Mouse (Mus musculus): Measurements from ENCODE around the gene Stk19.

Gene Stk19

DNA sequence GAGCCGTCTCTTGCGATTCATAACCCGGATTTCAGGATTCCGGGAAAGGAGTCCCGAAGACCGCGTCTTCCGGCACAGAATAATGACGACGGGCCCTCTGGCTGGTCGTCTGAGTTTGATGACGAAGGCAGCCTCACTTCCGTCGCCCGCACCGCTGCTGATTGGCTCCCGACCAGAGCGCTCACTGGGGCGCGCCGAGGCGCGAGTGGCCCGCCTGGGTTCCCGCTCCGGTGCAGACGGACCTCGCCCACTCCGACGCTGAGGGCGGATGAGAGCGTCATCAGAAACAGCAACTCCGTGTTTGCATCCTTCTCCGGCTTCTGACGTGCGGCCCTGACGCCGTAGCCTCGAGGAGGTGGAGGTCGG, at the start of gene Stk19, which contains the start of gene Dxo:
Stk19 (minus strand) TSS at position 90 of the 366 bp plus-strand sequence.
Dxo (plus strand) TSS at position 164 of the 366 bp plus-strand sequence.
- peak; percentile 97 for DNase-seq

- DNase-seq = no peak
Measured at GRCm38 (mm10) chr17:34885615-34886014, 48.9 kb upstream of the Stk19 start.

DNA sequence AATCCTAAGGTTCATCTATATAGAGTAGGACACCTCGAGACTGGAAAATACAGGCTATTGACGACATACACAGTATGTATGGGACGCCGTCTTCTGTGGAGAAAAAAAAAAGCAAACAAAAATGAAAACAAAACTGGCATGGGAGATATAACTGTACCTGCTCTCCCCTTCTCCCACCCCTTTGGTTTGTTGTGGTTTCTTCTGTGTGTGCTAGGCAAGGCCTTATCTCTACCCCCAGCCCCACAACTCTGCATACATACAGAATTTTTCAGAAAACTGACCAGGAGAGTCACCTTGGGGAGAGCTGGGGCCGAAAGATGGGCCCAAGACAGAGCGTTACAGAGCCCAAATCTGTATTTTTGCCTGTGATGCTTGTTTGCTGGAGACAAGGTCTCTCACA, 48.0 kb upstream of the Stk19 start:
- DNase-seq = no peak

DNA sequence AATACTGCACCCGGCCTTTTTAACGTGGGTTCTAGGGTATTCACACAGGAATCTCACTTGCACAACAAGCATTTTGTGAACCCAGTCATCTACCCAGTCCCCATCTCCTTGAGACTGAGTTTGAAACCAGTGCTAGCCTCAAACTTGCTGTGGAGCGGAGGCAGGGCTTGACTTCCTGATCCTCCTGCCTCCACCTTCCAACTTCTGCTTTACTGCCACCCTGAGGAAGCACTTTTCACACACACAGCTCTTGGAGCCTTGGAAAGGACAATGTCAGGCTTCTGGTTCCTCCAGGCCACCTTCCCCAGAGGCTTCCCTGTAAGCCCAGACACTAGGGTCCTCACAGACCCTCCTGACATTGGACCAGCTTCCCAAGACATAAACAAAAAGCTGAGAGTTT, 46.6 kb upstream of the Stk19 start:
- no peak for DNase-seq

- DNase-seq = no peak
Measured at GRCm38 (mm10) chr17:34881683-34882310, 45.1 kb upstream of the Stk19 start, which contains the start of gene Gm20547. Gene Gm20547, minus strand, starts transcription at chr17:34882042.

DNA sequence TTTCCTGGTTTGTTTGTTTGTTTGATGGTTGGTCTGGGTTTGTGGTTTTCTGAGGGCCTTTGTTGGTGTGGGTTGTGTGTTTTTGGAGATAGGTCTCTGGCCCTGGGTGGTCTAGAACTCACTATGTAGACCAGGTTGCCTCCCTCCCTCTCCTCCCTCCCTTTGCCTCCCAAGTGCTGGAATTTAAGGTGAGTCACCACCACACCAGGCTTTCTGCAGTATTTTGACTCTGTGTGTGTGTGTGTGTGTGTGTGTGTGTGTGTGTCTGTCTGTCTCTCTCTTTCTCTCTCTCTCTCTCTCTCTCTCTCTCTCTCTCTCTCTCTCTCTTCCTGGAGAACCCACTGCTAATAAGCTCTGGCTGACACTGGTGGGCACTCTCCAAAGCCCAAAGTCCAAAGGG, 44.4 kb upstream of the Stk19 start:
- DNase-seq = no peak

DNA sequence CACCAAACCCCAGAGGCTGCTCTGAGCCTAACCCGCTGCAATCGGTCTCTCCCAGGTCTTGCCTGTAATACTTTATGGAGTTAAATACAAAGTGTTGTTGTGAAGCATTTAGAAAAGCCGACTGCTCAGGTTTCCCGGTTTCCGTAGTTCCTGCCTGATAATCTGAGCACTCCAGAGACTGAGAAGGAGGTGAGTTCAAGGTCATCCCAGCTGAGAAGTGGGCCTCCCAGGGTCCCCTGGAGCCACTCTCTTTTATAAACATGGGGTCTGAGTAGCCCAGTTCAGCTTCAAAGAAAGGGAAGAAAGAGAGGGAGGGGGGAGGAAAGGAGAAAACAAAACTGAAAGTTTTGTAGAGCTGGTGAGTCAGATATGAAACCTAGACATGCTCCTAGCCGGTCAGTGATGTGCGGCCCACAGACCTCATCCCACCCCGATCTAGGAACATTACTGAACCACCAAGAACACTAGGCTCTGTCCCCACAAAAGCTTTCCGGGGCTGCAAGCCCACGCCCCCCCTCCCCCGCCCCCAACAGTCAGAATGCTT, 42.7 kb upstream of the Stk19 start, which contains the start of gene Zbtb12:
Zbtb12 (plus strand) TSS at position 148 of the 544 bp plus-strand sequence.
- DNase-seq = no peak

DNA sequence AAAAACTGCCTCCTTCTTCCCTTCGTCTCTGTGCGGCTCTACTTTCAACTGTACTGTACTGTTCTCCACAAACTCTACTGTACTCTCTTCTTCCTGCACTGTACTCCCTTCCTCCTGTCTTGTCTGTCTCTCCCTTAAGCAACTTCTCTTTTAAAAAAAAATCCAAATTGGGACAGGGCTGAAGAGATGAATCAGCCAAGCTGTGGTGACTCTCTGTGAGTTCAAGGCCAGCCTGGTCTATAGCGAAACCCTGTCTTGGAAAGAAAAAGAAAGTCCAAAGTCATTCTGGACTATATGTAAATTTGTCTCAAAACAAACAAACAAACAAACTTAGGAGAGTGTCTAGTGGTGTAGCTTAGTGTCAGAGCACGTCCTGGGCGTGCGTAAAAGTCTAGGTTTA, 37.6 kb upstream of the Stk19 start:
- no peak for DNase-seq

DNA sequence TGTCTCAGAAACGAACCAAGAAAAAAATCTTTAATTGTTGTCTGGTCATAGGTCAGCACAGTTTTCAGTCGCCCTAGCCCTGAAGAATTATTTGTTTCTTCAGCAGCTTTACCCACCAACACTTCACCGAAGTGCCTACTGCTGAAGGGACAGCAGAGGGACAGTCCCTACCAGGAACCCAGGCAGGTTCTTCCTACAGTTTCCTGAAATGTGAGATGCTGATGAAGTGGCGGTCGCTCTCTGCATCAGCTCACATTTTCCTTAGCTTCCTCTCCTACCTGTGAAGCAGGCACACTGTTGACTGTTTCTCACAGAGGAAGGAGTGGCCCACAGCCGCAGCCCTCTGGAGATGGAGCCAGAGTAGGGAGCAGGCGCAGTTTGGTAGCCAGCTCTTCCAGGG, 29.2 kb upstream of the Stk19 start:
- no peak for DNase-seq

- no peak for DNase-seq
Measured at GRCm38 (mm10) chr17:34862416-34863081, 25.8 kb upstream of the Stk19 start, which contains the start of gene Cfb. Gene Cfb, minus strand, starts transcription at chr17:34862518.

DNA sequence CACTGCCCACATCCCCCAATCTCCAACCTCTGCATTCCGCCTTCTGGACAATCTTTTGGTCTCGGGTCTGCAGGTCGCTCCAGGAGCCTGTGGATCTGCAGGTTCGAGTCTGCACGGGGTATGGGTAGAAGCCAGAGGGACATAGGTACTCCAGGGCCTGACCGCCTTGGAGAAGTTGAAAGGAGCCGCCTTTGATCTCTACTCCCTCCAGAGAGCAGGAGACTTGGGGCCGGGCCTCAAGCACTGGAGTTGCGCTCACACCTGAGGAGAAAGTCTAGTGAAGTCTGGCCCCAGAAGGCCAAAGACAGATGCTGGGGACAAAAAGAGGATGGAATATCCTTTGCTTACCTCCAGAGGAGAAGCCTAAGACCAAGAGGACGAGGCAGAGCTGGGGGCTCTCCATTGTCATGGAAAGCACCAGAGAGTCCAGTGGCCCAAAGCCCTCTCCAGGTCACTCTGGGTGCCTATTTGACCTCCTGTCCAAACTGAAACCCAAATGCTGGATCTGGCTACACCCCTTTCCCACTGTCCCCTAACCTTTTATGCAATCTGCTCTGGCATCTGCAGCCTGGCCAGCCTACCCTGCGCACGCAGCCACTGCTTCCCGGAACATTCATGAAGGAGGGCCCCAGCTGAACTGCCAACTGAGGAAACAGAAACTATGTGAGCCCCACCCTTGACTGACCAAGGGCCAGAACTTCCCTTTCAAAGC, 25.1 kb upstream of the Stk19 start:
- DNase-seq = no peak

- no peak for DNase-seq
Measured at GRCm38 (mm10) chr17:34860514-34860913, 23.8 kb upstream of the Stk19 start.

GRCm38 (mm10) chr17:34858670-34859069, 21.9 kb upstream of the Stk19 start:
- no peak for DNase-seq

DNA sequence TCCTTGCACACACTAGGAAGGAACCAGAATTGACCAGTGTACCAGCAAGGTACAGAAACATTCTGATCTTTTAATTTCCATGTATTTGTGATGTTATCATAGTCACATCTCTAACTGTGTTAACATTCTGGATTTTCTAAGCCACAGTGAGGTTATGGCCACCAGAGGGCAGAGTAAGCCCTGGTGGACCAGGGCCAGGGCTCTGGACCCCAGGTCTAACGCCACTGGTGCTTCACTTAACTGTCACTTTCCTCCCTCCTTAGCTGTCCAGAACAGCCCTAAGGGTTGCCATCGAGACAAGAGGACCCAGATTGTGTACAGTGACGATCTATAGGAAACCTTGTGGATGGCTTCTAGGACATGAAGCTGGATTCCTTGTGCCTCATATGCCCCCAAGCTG, 19.1 kb upstream of the Stk19 start:
- DNase-seq = no peak

DNA sequence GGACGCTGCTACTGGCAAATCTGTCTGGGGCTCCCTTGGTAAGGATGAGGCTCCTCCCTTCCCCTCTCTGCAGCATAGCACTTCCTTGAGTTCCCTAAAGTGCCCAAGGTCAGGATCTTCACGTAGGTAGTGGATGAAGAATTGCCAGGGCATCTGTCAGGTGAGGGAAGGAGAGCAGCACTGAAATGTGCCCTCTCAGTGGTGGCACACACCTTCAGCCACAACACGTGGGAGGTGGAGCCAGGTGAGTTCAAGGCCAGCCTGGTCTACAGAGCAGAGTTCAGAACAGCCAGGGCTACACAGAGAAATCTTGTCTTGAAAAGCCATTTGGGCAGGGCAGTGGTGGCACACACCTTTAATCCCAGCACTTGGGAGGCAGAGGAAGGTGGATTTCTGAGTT, 18.0 kb upstream of the Stk19 start:
- no peak for DNase-seq

- DNase-seq = no peak
Measured at GRCm38 (mm10) chr17:34853511-34853910, 16.8 kb upstream of the Stk19 start.

DNA sequence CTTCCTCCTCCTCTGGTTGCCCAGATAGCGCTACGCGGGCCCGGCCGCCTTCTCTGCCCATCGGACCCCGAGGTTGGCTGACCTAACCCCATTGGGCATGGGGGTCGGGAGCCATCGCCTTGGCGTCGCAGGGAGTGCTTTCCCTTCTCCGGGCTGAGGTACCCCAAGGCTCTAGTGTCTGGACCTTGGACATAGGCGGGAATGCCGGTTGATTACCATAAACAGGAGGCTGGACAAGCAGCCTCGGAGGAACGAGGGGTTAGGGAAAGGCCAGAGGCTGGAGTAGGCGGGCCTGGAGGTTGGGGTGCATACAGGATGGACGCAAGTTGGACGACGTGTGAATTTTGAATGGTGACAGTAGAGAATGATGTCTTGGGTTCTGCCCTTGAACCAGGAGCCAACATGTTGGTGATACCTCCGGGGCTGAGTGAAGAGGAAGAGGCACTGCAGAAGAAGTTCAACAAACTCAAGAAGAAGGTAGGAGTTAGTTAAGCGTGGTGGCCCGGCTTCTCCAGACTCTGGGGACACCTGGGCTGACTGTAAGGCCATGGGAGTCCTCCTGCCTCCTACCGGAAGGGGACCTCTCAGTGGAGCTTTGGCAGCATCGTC, 13.9 kb upstream of the Stk19 start:
- no peak for DNase-seq

- peak; percentile 98 for DNase-seq
Measured at GRCm38 (mm10) chr17:34849722-34850516, 13.2 kb upstream of the Stk19 start, which contains the start of the genes Skiv2l and Nelfe. Gene Skiv2l, minus strand, starts transcription at chr17:34850210. Gene Nelfe, plus strand, starts transcription at chr17:34850391.

- no peak for DNase-seq
Measured at GRCm38 (mm10) chr17:34847615-34848014, 10.9 kb upstream of the Stk19 start.

DNA sequence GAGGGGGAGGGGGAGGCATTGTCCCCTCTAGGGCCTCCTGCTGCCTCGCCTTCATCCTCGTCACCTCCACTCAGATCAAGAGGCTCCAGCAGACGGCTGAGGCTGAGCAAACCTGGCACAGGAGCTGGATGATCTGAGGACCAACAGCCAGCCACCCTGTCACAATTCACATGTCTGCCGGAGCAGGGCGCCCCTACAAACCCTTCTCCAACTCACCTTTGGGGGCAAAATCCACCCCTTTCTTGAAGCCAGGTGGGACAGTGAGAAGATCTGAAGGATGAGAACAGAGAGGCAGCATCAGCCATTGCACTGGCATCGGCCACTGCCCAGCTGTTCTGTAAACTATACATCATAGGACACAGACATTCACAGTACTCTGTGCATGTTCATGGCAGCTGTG, 10.4 kb upstream of the Stk19 start:
- DNase-seq = no peak

DNA sequence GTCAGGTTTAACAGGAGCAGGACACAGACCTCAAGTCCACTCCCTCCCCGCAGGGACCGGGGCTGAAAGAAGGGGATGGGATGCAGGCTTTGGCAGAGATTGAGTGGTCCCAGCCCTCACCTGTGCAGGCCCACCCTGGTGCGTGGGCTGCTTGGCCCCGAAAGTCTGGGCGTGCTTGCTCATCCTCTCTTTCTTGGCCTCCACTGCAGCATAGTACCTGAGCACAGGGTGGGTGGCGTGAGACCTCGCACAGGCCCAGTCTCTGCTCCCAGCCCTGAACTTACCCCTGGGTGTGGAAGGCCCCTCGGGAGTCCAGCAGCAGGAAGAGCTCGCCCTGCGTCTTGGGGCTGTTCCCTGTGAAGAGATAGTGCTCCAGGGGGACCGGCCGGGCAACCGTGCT, 8.1 kb upstream of the Stk19 start:
- DNase-seq = no peak

- no peak for DNase-seq
Measured at GRCm38 (mm10) chr17:34840736-34841307, 4.1 kb upstream of the Stk19 start.

Data from layer of hippocampus, adult 9-11 months (tissue).